Mouse (Mus musculus): ENCODE measurements around the gene Tinf2.

Tinf2 gene

DNA sequence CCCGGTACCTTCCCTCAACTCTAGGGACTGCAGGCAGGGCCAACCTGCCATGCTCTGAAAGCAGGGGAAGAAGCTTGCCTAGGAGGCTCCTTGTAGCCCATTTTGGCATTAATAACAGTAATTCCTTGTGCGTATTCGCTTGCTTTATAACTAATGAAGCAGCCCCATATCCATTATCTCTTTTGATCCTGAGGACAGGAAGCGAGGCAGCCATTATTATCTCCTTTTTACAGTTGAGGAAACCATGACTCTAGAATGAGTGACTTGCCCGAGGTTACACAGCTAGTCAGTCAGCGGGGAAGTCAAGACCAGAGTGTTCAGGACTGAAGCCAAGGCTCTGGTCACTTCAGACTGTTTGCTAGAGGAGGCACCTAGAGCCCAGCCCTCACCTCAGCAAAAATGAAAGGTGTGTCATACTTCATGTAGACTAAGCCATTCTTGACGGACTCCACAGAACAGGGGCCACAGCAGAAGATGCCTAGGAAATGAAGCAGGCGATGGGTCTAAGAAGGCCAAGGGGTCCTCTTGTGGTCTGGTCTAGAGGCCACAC is 24.5 kb upstream of the Tinf2 start:
- no peak for DNase-seq (ENCODE audit: low read depth, low spot score)

DNA sequence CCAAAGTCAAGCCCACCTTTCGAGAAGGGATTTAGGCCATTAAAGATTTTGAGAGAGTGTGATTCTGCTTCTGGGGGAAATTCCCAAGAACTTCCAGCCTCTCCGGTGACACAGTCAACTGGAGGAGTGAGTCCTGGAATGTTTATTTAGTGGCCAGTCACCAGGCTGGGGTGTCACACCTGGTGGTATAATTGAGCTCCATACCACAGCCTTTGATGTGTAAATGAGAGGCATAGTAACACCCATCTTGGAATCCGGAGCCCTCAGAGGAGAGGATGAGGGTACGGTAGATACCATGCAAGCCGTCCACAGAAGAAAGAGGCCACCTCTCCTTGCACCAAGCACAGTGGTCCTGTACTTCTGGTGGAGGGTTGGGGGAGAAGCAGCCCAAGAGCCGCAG is 21.1 kb upstream of the Tinf2 start:
- peak; percentile 76 for DNase-seq (ENCODE audit: low read depth, low spot score)

GRCm38 (mm10) chr14:55701131-55701530 is 19.5 kb upstream of the Tinf2 start:
- no peak for DNase-seq (ENCODE audit: low read depth, low spot score)

DNA sequence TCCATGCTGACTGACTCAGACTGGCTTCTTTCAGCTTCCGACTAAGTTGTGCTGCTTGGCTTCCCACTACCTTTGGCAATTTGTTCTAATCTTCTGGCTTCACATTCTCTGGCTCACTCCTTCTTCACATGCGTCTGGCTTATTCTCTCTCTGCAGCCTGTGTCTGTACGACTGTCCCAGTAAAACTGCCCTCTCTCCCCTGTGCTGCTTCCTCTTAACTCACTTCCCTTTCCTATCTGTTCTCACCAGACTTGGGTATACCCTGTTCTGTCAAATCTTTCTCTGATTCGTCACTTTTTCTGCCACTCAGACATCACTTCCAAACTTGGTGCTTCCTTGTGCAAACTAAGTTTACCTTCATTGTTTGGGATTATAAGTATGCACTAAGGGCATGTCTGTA is 15.6 kb upstream of the Tinf2 start:
- no peak for DNase-seq (ENCODE audit: low read depth, low spot score)

DNA sequence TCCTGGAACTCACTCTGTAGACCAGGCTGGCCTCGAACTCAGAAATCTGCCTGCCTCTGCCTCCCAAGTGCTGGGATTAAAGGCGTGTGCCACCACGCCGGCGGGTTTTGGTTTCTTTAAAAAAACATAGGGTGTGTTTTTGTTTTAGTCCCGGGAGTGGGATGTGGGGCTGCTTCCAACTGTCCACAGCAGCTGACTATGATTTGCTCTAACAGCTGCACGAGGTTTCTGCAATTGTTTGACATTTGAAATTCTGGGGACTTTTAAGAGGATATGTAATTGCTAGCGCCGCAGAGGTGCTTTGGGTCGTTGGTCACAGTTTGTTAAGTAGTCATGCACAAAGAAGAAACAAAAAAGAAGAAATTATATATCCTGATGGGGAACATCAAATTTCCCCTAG is 7.8 kb upstream of the Tinf2 start:
- DNase-seq (ENCODE audit: low read depth, low spot score), result no peak

GRCm38 (mm10) chr14:55682118-55682493 is 486 bp upstream of the Tinf2 start:
- no peak for DNase-seq (ENCODE audit: low read depth, low spot score)

- DNase-seq (ENCODE audit: low read depth, low spot score), result no peak
Measured at GRCm38 (mm10) chr14:55677615-55678014, 4.0 kb downstream of the Tinf2 start.

- no peak for DNase-seq (ENCODE audit: low read depth, low spot score)
Measured at GRCm38 (mm10) chr14:55672741-55673060, 8.9 kb downstream of the Tinf2 start.

DNA sequence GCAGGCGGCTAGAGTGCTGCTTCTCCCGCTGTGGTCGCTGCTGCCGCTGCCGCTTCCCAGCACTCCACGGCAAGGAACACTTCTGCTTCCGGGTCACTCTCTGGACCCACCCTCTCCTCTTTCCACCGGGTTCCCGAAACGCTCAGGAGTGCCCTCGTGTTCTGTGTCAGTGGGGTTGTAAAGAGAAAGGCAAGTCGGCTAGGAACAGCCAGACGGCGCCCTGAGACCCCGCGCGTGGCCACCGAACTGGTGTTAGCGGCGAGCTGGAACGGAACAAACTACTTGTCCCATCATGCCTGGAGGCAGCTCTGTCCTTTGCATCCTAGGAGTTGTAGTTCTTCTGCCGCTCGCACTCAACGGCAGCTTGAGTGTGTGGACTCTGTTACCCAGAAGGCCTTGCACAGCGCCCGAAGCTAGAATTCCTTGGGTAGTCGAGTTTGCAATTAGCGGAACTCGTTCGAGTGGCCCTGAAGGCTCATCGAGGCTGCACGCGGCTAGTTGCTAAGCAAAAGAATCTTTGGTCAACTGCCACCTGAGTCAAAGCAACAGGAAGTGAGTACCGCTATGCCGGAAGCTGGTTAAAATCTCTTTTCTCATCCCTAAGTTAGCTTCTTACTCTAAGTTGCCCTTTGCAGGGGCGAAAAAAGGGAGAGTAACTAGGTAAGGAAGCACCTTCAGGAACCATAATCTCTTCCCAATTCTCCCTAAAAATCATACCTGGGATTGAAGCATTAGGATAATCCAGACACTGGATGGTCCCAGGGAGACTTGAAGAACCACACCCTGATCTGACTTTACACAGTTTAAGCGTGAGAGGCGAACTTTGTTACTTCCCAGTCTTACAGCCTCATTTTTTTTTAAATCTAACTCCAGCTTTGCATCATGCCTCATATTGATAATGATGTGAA is 9.5 kb downstream of the Tinf2 start, which contains the start of the genes Gmpr2 and Nedd8:
TSS of gene Gmpr2 (plus strand) at position 109 of the 908 bp plus-strand sequence.
TSS of gene Nedd8 (minus strand) at position 292 of the 908 bp plus-strand sequence.
- DNase-seq (ENCODE audit: low read depth, low spot score), result peak; percentile 99

DNA sequence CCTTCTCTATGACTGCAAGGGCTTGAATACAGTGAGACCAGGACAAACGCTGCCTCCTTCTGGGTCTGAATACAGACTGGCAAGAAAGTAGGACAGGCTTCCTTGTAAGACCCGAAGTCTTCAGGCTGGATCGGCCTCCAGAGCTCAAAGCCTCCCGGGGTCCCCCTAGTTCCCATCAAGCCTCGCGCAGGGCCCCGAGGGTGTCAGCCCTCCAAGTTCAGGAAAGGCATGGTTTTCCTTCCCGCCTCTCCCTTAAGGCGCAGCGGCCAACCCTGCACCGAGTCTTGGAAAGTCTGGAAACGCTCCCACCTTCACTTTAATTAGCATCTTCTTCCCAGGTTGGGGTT is 10.2 kb downstream of the Tinf2 start:
- DNase-seq (ENCODE audit: low read depth, low spot score), result no peak

- no peak for DNase-seq (ENCODE audit: low read depth, low spot score)
Measured at GRCm38 (mm10) chr14:55660636-55661035, 21.0 kb downstream of the Tinf2 start.

GRCm38 (mm10) chr14:55659960-55660573 is 21.6 kb downstream of the Tinf2 start, which contains the start of gene Mdp1:
TSS of gene Mdp1 (minus strand) at chr14:55660508.
- DNase-seq (ENCODE audit: low read depth, low spot score), result peak; percentile 92

DNA sequence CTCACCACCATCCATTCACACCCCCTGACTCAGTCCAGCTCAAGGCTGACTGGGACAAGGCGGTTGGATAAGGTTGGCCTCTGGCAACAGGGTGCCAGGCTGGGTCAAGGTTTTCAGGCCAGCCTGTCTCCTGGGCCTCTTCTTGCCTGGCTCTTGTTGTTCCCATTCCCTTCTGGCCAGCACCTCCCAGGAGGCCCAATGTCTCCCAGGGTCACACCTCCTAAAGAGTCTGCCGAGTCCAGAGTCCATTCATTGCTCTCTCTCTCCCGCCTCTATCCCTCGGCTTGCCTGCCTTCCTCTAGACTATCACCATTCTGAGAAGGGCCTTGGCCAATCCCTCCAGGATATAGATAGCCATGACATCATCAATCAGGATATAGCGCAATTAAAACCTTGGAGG is 23.6 kb downstream of the Tinf2 start:
- DNase-seq (ENCODE audit: low read depth, low spot score), result no peak

- DNase-seq (ENCODE audit: low read depth, low spot score), result no peak
Measured at GRCm38 (mm10) chr14:55656935-55657334, 24.7 kb downstream of the Tinf2 start.

DNA sequence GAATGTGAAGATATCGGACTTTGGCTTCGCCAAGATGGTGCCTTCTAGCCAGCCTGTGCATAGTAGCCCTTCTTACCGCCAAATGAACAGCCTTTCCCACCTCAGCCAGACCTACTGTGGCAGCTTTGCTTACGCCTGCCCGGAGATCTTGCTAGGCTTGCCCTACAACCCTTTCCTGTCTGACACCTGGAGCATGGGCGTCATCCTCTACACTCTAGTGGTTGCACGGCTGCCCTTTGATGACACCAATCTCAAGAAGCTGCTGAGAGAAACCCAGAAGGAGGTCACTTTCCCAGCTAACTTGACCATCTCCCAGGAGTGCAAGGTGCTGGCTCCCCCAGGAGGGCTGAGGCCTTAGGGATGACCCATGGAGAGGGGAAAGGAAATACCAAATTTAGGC is 30.1 kb downstream of the Tinf2 start:
- no peak for DNase-seq (ENCODE audit: low read depth, low spot score)

DNA sequence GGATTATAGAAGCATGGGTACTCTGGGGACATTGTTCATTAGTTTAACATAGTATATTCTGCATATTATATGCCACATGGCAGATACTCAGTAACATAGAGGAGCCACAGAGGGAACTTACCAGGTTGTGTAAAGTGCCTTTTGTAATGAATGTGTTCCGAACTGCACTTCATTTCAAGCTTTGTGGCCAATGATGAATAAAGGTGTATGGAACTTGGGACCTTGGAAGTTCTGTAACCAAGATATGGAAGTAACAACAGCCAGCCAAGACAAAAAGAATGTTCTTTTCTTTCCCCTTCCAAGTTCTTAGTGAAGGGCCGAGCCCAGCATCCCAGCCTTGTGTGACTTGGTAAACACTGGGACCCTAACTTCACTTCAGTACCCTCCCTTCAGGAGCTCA is 31.7 kb downstream of the Tinf2 start, which contains the start of gene Tssk4:
TSS of gene Tssk4 (plus strand) at position 301 of the 400 bp plus-strand sequence.
- no peak for DNase-seq (ENCODE audit: low read depth, low spot score)

GRCm38 (mm10) chr14:55644261-55644888 is 37.2 kb downstream of the Tinf2 start:
- DNase-seq (ENCODE audit: low read depth, low spot score), result no peak

GRCm38 (mm10) chr14:55643060-55643907 is 38.3 kb downstream of the Tinf2 start, which contains the start of gene Tm9sf1:
TSS of gene Tm9sf1 (minus strand) at chr14:55643806.
- DNase-seq (ENCODE audit: low read depth, low spot score), result peak; percentile 83

- DNase-seq (ENCODE audit: low read depth, low spot score), result no peak
Measured at GRCm38 (mm10) chr14:55642679-55643059, 39.0 kb downstream of the Tinf2 start.

DNA sequence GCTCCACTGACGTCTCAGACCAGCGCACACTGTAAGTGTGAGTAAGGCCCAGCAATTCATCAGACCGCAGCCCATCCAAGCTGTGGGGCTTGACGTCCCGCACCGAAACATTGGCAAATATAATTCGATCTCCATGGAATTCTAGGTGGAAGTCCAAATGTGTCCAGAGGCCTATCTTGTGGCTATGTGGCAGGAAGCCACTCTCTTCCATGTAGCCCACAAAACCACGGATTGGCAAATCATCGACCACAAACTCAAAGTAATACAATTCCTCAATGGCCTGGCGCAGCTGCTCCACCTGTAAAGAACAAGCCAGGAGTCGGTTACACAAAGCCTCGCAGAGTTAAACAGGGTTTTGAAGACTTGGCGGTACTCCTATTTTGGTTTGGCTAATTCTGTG is 40.3 kb downstream of the Tinf2 start:
- no peak for DNase-seq (ENCODE audit: low read depth, low spot score)

GRCm38 (mm10) chr14:55640816-55641215 is 40.8 kb downstream of the Tinf2 start:
- DNase-seq (ENCODE audit: low read depth, low spot score), result no peak

Data from ZHBTc4 (cell line).